Mouse (Mus musculus) thymus, postnatal 25 days (tissue): ENCODE measurements around the gene Gas2l3.
A peak's percentile ranks its signal among the peaks of the same experiment; 100 is the strongest.

ENCODE experiments used
- DNase-seq: peaks from one replicate; pipeline ENCODE4 v3.0.0; 2022

Gas2l3 gene

DNA sequence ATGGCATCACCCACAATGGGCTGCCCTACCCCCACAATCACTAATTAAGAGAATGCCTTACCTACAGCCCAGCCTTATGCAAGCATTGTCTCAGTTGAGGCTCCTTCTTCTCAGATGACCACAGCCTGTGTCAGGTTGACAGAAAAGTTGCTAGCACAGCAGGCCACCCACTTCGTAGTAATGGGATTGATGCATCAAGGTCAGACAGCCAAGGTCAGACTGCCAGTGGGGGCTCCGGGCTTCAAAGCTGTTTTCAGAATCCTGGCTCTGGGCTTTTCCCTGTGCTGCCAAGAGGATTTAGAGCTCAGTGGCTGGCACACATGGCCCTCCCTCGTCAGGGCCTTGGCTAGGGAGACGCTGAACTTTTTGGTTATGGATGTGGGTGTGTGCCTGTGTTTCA is 51.1 kb downstream of the Gas2l3 start:
- DNase-seq = no peak

DNA sequence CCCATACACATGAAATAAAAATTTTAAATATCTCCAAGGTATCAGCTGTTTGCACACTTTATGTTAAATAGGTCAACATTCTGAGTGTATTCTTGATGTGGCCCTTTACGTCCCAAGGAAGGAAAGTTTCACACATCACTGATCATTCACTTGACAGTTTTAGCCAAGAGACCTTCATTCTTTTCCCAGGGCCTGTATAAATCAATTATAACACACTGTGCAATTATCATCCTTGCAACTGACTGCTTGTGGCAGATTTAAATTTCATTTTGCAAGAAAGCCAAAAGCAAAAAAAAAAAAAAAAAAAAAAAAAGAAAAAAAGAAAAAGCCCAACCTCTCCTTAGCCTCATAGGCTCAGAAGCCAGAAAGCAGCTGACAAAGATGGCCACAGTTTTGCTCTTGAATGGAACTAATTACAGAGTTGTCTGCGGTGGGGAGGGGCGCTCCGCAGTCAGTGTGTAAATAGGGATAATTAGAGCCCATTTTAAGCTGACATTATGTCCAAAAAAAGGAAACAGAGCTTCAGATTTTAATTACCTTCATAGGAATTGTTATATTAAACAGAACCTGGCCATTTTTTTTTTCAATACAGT is 52.1 kb downstream of the Gas2l3 start:
- no peak for DNase-seq

DNA sequence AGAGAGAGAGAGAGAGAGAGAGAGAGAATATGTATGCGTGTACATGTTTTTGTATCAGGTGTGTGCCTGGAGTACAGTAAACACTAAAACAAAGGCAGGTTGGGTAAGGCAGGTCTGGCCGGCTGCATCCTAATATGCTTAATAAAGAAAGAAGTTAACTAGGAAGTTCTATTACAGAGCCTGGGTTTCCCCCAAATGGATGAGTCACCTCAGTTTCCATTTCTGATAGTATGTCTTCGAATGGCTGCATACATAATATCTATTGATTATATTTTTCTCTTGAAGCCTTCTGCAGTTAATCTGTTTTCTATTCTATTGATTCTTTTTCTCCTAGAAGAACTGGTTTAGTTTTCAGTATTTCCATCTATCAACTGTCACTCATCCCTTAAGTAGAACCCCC is 57.3 kb downstream of the Gas2l3 start:
- DNase-seq = no peak

DNA sequence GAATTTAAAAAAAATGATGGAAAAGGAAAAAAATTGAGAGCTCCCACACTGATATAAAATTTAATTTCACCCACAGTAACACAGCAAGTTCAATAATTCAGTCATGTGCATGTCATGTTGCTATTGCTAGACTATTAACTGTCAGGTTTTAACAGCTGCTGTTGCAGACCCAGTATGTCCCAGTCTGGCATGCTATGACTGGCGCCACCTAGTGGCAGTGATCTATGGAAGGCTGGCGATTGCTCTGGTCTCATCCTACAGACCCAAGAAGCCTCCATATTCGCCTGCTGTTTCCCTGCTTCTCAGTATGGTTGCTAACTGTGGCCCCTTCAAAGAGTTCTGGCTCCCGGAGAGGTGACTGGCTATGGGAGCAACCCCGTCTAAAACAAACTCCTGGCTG is 60.3 kb downstream of the Gas2l3 start:
- DNase-seq = peak; percentile 76

DNA sequence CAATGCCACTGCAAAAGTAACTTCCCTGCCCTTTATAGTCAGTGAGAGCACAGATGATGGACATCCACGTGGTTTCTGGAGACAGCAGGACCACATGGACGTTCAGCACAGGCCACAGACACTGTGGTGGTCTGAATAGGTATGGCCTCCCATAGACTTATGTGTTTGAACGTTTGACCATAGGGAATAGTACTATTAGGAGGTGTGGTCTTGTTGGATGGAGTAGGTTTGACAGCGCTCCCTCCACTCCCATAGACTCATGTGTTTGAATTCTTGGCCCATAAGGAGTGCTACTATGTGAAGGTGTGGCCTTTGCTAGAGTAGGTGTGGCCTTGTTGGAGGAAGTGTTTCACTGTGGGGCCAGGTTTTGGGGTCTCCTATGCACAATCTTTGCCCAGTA is 66.0 kb downstream of the Gas2l3 start:
- no peak for DNase-seq

DNA sequence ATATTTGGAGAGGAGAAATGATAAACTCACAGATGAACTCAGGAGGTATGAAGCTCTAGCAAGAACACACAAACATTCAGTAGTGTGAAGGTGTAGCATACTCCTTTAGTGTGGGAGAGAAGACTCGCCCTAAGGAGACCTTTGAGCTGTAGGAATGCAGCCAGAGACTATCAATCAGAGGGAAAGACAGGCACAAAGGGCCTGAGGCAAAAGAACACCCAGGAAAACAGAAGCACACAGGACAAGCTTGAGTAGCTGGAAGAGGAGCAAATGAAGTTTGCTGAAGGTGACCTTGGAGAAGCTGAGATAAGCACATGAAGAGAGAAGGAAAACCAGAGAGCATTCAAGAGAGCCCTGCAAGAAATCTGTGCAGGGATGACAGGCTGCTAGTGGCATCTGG is 73.7 kb downstream of the Gas2l3 start:
- DNase-seq = no peak

DNA sequence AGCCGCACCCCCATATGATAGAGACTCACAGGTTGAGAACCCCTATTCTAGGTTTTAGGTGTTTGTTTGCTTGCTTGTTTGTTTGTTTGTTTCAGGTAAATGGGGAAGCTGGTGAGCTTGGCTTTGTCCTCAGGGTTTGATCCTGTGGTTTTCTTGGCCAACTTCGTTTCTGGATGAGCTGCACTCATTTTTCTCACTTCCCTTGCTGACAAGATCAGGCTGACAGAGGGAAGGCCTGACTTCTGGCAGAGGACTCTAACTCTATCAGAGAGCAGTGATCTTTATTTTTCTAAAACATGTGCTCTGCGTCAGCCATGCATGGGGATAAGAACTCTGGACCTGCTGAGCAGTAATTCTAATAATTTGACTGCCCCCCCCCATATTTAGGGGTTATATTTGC is 84.8 kb downstream of the Gas2l3 start:
- DNase-seq = no peak
